Mouse (Mus musculus) kidney, adult 8-10 months (tissue): ENCODE data around the gene Tmem255a.

Experiments used
- DNase-seq, 2 experiments: peaks; one replicate each; pipeline ENCODE4 v3.0.0; 2022

Tmem255a gene

DNA sequence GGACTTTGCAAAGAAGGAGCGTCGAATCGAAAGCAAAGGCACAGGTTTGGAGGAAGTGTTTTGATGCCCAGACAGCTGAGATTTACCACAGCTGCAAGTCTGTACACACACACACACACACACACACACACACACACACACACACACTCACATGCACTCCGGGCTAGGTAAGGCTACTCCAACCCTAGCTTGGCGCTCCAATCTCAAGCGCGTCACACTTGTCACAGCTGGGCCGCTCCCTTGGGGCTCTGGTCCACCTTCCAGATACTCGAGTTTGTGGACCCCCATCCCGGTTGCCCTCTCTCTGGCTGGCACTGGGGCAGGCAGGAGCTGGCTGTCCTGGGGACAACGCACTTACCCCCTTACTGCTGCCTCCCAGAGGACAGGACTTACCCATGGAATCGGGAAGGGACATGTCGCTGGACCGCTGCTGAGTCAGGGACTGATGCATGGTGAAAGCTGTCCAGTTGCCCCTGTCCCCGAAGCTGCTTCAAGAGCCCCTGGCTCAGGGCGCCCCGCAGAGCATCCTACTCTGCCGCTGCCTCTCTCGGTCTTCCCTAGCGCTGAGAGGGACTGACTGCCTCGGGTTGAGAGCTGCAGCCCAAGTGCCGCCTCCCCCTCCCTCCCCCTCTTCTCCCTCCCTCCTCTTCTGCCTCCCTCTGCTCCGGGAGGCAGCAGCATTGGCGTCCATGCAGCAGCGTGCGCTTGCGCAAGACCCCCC lies at the start of gene Tmem255a:
TSS of gene Tmem255a (minus strand) at position 589 of the 721 bp plus-strand sequence.
- no peak for DNase-seq

GRCm38 (mm10) chrX:38259610-38260009 lies 7.4 kb upstream of the Tmem255a start:
- no peak for DNase-seq

GRCm38 (mm10) chrX:38250352-38250950 lies 1.8 kb downstream of the Tmem255a start:
- no peak for DNase-seq

DNA sequence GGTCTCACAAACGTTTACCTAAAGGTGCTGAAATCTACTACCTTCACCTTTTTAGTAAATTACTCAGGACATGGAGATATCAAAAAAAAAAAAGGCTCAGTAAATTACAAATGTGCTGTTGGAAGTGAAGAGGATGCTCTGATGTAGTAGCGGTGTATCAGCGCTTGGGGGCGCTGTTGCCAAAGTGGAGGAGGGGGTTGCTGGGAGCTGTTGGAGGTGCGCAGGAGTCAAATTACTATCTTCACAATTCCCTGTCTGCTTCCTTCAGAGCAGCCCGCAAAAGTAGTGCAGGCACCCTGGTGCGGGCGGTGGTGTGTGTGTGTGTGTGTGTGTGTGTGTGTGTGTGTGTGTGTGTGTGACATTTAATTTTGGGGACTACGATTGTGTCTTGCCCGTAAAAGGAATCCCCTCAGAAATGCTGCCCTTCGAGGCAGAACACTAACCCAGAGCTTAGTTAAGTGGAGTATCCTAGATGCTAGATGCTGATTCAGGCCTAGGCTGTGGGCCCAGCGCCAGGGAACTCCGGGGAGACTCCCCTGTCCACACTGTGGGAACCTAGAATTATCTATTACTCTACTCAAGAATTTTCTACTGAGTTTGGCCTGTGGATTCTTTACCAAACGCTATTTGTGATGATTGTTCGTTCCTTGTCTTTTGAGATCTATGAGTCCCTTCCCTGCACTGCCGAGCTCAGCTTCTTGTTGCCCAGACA lies 2.4 kb downstream of the Tmem255a start:
- DNase-seq: peak in 1 of 2 experiments; percentile 11

DNA sequence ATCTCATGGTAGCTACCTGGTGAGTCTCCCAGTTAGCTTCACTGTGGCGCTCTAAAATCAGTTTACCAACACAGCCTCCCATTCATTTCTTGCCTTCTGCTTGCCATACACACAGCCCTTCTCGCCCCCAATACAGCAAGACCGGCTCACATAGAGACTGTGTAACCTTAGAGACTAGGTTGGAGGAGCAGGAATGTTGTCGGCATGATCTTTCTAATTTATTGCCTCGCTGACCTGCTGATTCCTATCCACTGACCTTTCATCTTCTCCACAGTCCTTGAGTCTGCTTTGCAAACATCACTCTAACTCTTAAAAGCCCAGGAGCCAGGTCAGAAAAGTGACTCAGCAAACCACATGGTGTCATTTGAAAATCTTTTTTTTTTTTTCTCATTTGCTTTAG lies 4.6 kb downstream of the Tmem255a start:
- DNase-seq: no peak

GRCm38 (mm10) chrX:38247108-38247507 lies 5.1 kb downstream of the Tmem255a start:
- no peak for DNase-seq

- DNase-seq: peak in 1 of 2 experiments; percentile 43
Observed at GRCm38 (mm10) chrX:38237731-38238130, 14.5 kb downstream of the Tmem255a start.

DNA sequence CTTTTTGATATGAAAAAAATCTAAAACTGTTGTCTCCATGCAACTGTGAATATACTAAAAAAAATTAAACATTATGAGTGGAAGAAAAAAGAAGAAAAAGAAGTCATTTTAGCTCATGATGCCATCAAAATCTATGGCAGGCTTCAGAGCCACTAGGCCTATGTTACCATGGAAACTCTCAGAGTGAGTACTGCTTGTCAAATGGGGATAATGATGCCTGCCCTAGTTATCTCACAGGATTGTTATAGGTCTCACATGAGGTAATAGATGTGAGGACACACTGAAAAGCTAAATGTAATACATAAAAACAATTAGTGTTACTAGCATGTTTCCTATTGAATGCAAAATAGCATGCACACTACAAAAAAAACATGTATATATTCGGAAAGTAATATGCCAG lies 22.4 kb downstream of the Tmem255a start:
- DNase-seq: no peak

GRCm38 (mm10) chrX:38222757-38223156 lies 29.5 kb downstream of the Tmem255a start:
- no peak for DNase-seq

GRCm38 (mm10) chrX:38217676-38217991 lies 34.6 kb downstream of the Tmem255a start:
- DNase-seq: no peak

GRCm38 (mm10) chrX:38216986-38217675 lies 35.1 kb downstream of the Tmem255a start:
- DNase-seq: peak; percentile 13 to 26

DNA sequence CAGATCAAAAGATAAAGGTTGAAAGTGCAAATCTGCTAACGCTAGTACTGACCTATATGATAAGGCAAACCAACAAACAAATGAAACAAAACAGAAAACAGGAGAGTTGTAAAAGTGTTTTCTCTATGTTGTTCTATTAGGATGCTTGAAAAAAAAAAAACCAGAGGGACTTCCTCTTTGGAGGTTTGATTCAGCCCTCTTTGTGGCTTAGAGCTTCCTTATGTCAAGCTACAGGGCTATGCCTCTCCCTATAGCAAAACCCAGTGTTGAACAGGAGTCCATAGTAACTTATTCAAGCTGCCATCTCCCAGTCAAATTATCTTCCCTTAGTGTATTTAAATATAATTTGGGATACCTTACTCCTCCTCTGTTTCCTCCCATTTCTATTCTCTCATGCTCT lies 44.8 kb downstream of the Tmem255a start:
- DNase-seq: no peak

GRCm38 (mm10) chrX:38201816-38202215 lies 50.4 kb downstream of the Tmem255a start:
- no peak for DNase-seq

DNA sequence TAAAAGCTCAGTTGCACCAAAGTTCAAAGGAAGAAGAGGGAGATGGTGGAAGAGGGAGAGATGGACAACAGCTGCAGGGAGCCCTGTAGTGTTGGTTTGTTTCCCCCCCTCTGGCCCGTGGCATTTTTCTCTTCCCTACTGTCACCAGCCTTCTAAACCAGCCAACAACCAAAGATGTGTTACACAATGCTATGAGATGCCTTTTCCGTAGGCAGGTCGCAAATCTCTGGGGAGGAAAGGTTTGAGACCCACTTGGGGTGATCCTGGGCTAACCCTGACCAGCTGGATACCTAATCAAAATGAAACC lies 61.8 kb downstream of the Tmem255a start:
- no peak for DNase-seq

GRCm38 (mm10) chrX:38189552-38190457 lies 62.4 kb downstream of the Tmem255a start, which contains the start of gene Zbtb33:
Gene Zbtb33 (plus strand): TSS chrX:38189793.
- peak; percentile 83 to 90 for DNase-seq

DNA sequence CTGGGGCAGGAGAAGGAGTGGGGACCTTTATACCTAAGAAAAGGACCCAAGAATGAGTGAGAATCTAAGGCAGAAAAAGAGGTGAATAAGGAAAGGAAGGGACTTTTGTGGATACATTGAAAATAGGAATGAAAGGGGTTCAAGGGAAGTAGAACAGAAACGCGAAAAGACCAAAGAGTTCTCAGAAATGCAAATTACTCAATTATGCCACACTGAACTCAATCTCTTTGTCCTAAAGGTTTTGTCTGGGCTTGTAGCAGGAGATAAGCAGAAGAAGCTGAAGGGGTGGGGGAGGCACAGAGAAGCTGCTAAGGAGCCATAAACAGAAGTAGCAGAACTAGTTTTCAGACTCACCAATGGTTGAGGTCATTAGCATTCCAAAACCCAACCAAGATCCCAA lies 66.7 kb downstream of the Tmem255a start:
- no peak for DNase-seq

- DNase-seq: peak; percentile 12 to 49
Observed at GRCm38 (mm10) chrX:38181608-38182258, 70.5 kb downstream of the Tmem255a start.

- no peak for DNase-seq
Observed at GRCm38 (mm10) chrX:38180656-38181607, 71.3 kb downstream of the Tmem255a start.

GRCm38 (mm10) chrX:38179891-38180310 lies 72.3 kb downstream of the Tmem255a start:
- DNase-seq: peak; percentile 33 to 50

GRCm38 (mm10) chrX:38166592-38166991 lies 85.6 kb downstream of the Tmem255a start:
- DNase-seq: no peak

GRCm38 (mm10) chrX:38166064-38166463 lies 86.2 kb downstream of the Tmem255a start:
- no peak for DNase-seq
